Mouse (Mus musculus): ENCODE measurements around the gene Itga6.

GRCm38 (mm10) chr2:71714416-71714815, 31.0 kb upstream of the Itga6 start:
- no peak for TF ChIP-seq POLR2A (IDR thresholded peaks at IDR 0.05; ENCODE audit: insufficient read depth, low read depth, low read length)
- TF ChIP-seq CTCF (IDR thresholded peaks at IDR 0.05) = no peak
- no peak for TF ChIP-seq EP300 (IDR thresholded peaks at IDR 0.05; ENCODE audit: insufficient read depth, low read depth, low read length)

Measured in heart, adult 2 months (tissue).